Mouse (Mus musculus) C2C12 (cell line): Measurements from ENCODE around the gene Mmp10.

ENCODE experiments used
- CTCF ChIP-seq: IDR thresholded peaks from one replicate; pipeline ENCODE4 v1.5.1; 2011; ENCODE audit not compliant: control insufficient read depth, insufficient read depth, insufficient read length
- FOSL1 ChIP-seq: IDR thresholded peaks from one replicate; pipeline ENCODE4 v1.8.0; 2011; ENCODE audit warnings: mild to moderate bottlenecking, low read length; ENCODE audit not compliant: poor library complexity, insufficient read depth, severe bottlenecking
- MAX ChIP-seq: IDR thresholded peaks from one replicate; pipeline ENCODE4 v1.6.1; 2011; ENCODE audit warnings: mild to moderate bottlenecking, control low read depth
- MYOG ChIP-seq: IDR thresholded peaks from one replicate; pipeline ENCODE4 v1.6.1; 2011; ENCODE audit not compliant: control insufficient read depth, insufficient read length; ENCODE audit errors: extremely low read depth
- USF1 ChIP-seq: IDR thresholded peaks from one replicate; pipeline ENCODE4 v1.6.1; 2011; ENCODE audit warnings: low read depth, mild to moderate bottlenecking, control low read depth, moderate library complexity

- no peak for TF ChIP-seq CTCF
- TF ChIP-seq USF1 = peak; percentile 7
- TF ChIP-seq MYOG = no peak
- no peak for TF ChIP-seq MAX
- no peak for TF ChIP-seq FOSL1
Observed at GRCm38 (mm10) chr9:7517944-7518571, 15.9 kb downstream of the Mmp10 start.
